Mouse (Mus musculus) lung, embryonic 16.5 days (tissue): ENCODE data around the gene Olfr164. TPM values are rescaled to one million over a fixed set of nuclear protein-coding genes. Genes with fewer than 3 reads are reported as not detected.

ENCODE experiments used
- ATAC-seq: fragments of 200-750 bp; cut with Nextera tagmentation; 2 replicates; pipeline ENCODE4 v1.8.0; 2017; ENCODE audit warnings: low read depth, mild to moderate bottlenecking, moderate library complexity
- H3K27ac ChIP-seq: fragments of 300-500 bp; sonication (generic); 2 replicates; pipeline ENCODE4 v1.5.1; 2014; ENCODE audit warnings: mild to moderate bottlenecking, control low read depth, low read length
- H3K27me3 ChIP-seq: fragments of 300-500 bp; sonication (generic); 2 replicates; pipeline ENCODE4 v1.6.1; 2014; ENCODE audit warnings: low read depth, low read length, mixed read lengths; ENCODE audit not compliant: control insufficient read depth, insufficient read depth
- H3K36me3 ChIP-seq: fragments of 300-500 bp; sonication (generic); 2 replicates; pipeline ENCODE4 v1.6.1; 2014; ENCODE audit warnings: low read length; ENCODE audit not compliant: control insufficient read depth, insufficient read depth
- H3K4me1 ChIP-seq: fragments of 300-500 bp; sonication (generic); replicated peaks from 2 replicates; pipeline ENCODE4 v1.6.1; 2014; ENCODE audit warnings: low read length, mixed read lengths; ENCODE audit not compliant: control insufficient read depth, insufficient read depth
- H3K4me2 ChIP-seq: fragments of 300-500 bp; sonication (generic); 2 replicates; pipeline ENCODE4 v1.6.1; 2014; ENCODE audit warnings: low read depth, low read length, control low read depth
- H3K4me3 ChIP-seq: fragments of 300-500 bp; sonication (generic); 2 replicates; pipeline ENCODE4 v1.5.1; 2014; ENCODE audit warnings: mild to moderate bottlenecking, low read length, control low read depth
- H3K9ac ChIP-seq: fragments of 300-500 bp; sonication (generic); 2 replicates; pipeline ENCODE4 v1.6.1; 2014; ENCODE audit warnings: low read length, control low read depth
- H3K9me3 ChIP-seq: fragments of 300-500 bp; sonication (generic); 2 replicates; pipeline ENCODE4 v1.6.1; 2016; ENCODE audit warnings: low read length; ENCODE audit not compliant: control insufficient read depth
- WGBS: fragments of 180-500 bp; shearing (Covaris S2); extraction: QIAGEN DNeasy Blood & Tissue Kit; methylation state at CpG from one replicate; pipeline ENCODE4 v1.1.7; 2014; 5-methylcytosine and 5-hydroxymethylcytosine counted together
- polyA plus RNA-seq: library from polyadenylated mRNA; unstranded; fragments of >200 nt; fragmentation: Nextera tagmentation; extraction: Ambion mirVana; gene quantifications from 2 replicates; pipeline ENCODE4 v1.2.1, GENCODE M21; 2015

Gene Olfr164
- not detected in 2 replicates for polyA plus RNA-seq

- Histone ChIP-seq H3K9ac (no peak within 1 kb of the TSS), H3K9me3 (no peaks in the 10 kb centered on the region), H3K4me2 (no peak within 1 kb of the TSS), H3K4me3 (no peak within 1 kb of the TSS), H3K4me1 (no peaks in the 10 kb centered on the region), H3K27ac (no peak within 1 kb of the TSS), H3K27me3 (no peaks in the 10 kb centered on the region), H3K36me3 (no peaks in the 10 kb centered on the region)
- ATAC-seq, result no peak
- 43% methylated on average over 1 of the region's 1 CpGs for WGBS
Observed at GRCm38 (mm10) chr16:19313964-19314363, at the start of gene Olfr164. TSS of gene Olfr164 (minus strand) at chr16:19314064.

GRCm38 (mm10) chr16:19349111-19349510 lies 35.2 kb upstream of the Olfr164 start:
- Histone ChIP-seq H3K9me3 (peaks cover 3% of the 10 kb centered on the region), H3K4me1 (no peaks in the 10 kb centered on the region), H3K27ac (no peak overlapping the region), H3K27me3 (no peaks in the 10 kb centered on the region), H3K36me3 (no peaks in the 10 kb centered on the region), H3K9ac (no peak overlapping the region), H3K4me2 (no peak overlapping the region), H3K4me3 (no peak overlapping the region)
- ATAC-seq, result no peak
- 91% methylated on average over 6 of the region's 6 CpGs for WGBS

- H3K4me2 ChIP-seq, result no peak overlapping the region
- no peaks in the 10 kb centered on the region for H3K27me3 ChIP-seq
- no peak for ATAC-seq
- H3K9ac ChIP-seq, result no peak overlapping the region
- no peaks in the 10 kb centered on the region for H3K36me3 ChIP-seq
- H3K4me3 ChIP-seq, result no peak overlapping the region
- no peaks in the 10 kb centered on the region for H3K4me1 ChIP-seq
- H3K27ac ChIP-seq, result no peak overlapping the region
- WGBS, result 42% methylated on average over 1 of the region's 1 CpGs
- no peaks in the 10 kb centered on the region for H3K9me3 ChIP-seq
Observed at GRCm38 (mm10) chr16:19263235-19263634, 50.6 kb downstream of the Olfr164 start.

GRCm38 (mm10) chr16:19260780-19261179 lies 53.1 kb downstream of the Olfr164 start:
- Histone ChIP-seq H3K4me2 (no peak overlapping the region), H3K9ac (no peak overlapping the region), H3K27ac (no peak overlapping the region), H3K27me3 (no peaks in the 10 kb centered on the region), H3K4me1 (no peaks in the 10 kb centered on the region), H3K36me3 (no peaks in the 10 kb centered on the region), H3K9me3 (no peaks in the 10 kb centered on the region), H3K4me3 (no peak overlapping the region)
- WGBS, result 40% methylated on average over 1 of the region's 1 CpGs
- no peak for ATAC-seq

GRCm38 (mm10) chr16:19245835-19246234 lies 68.0 kb downstream of the Olfr164 start:
- Histone ChIP-seq H3K9me3 (0 out of 2 replicates have a peak, but pooled peaks cover 2% of the 10 kb centered on the region), H3K4me1 (no peaks in the 10 kb centered on the region), H3K4me2 (no peak overlapping the region), H3K36me3 (no peaks in the 10 kb centered on the region), H3K9ac (no peak overlapping the region), H3K27ac (no peak overlapping the region), H3K27me3 (no peaks in the 10 kb centered on the region), H3K4me3 (no peak overlapping the region)
- 70% methylated on average over 1 of the region's 1 CpGs for WGBS
- ATAC-seq, result no peak

- Histone ChIP-seq H3K36me3 (no peaks in the 10 kb centered on the region), H3K9ac (no peak overlapping the region)
- ATAC-seq, result no peak
Observed at GRCm38 (mm10) chr16:19241539-19242025, 72.3 kb downstream of the Olfr164 start.

GRCm38 (mm10) chr16:19240792-19241538 lies 72.9 kb downstream of the Olfr164 start:
- H3K4me2 ChIP-seq, result no peak overlapping the region
- ATAC-seq, result no peak
- 78% methylated on average over 6 of the region's 6 CpGs for WGBS
- no peaks in the 10 kb centered on the region for H3K4me1 ChIP-seq
- no peaks in the 10 kb centered on the region for H3K9me3 ChIP-seq
- H3K27ac ChIP-seq, result no peak overlapping the region
- H3K27me3 ChIP-seq, result no peaks in the 10 kb centered on the region
- no peaks in the 10 kb centered on the region for H3K36me3 ChIP-seq
- no peak overlapping the region for H3K4me3 ChIP-seq
- no peak overlapping the region for H3K9ac ChIP-seq

More at GRCm38 (mm10) chr16:19241539-19242025, 72.3 kb downstream of the Olfr164 start:
- no peak overlapping the region for H3K4me2 ChIP-seq
- H3K4me3 ChIP-seq, result no peak overlapping the region
- H3K27ac ChIP-seq, result no peak overlapping the region
- H3K9me3 ChIP-seq, result no peaks in the 10 kb centered on the region
- no peaks in the 10 kb centered on the region for H3K4me1 ChIP-seq
- no peaks in the 10 kb centered on the region for H3K27me3 ChIP-seq

- H3K27me3 ChIP-seq, result no peaks in the 10 kb centered on the region
- H3K9me3 ChIP-seq, result no peaks in the 10 kb centered on the region
- no peak for ATAC-seq
- no peak overlapping the region for H3K27ac ChIP-seq
- H3K9ac ChIP-seq, result no peak overlapping the region
- 83% methylated on average over 4 of the region's 4 CpGs for WGBS
- H3K4me3 ChIP-seq, result no peak overlapping the region
- no peaks in the 10 kb centered on the region for H3K36me3 ChIP-seq
- no peaks in the 10 kb centered on the region for H3K4me1 ChIP-seq
- H3K4me2 ChIP-seq, result no peak overlapping the region
Observed at GRCm38 (mm10) chr16:19236719-19237118, 77.1 kb downstream of the Olfr164 start.
